Mouse (Mus musculus): Measurements from ENCODE around the gene Lrtm2. TPM values are rescaled to one million over a fixed set of nuclear protein-coding genes. Genes with fewer than 3 reads are reported as not detected.

Lrtm2 gene
- total RNA-seq, 1 experiment from 2014 or later, result 0.48 TPM

DNA sequence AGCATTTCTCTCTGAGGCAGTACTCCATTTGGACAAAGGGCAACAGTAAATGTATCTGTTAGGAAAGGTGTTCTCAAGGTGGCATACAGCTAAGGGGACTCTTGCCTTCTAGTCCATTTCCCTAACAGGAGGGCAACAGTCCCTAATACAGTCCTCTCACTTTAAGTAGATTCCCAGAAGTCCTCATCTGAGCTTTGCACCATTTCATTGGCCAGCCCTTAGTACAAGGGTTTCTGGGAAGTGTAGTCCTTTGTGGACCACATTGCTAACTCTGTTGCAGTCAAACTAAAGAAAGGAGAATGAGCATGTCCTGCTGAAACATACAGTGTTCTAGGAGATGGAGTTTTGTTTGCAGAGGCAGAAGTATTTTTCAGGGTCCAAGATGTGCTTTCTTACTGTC, 10.8 kb upstream of the Lrtm2 start:
- peak; percentile 45; the same call in 1 of the 2 replicates for ATAC-seq (replicated peaks; ENCODE audit: insufficient number of reproducible peaks, low FRiP score, low TSS enrichment, poor library complexity, severe bottlenecking)

- no peak for ATAC-seq (replicated peaks; ENCODE audit: insufficient number of reproducible peaks, low FRiP score, low TSS enrichment, poor library complexity, severe bottlenecking)
Measured at GRCm38 (mm10) chr6:119338121-119338912, 7.8 kb upstream of the Lrtm2 start.

GRCm38 (mm10) chr6:119337287-119337686, 6.7 kb upstream of the Lrtm2 start:
- no peak for ATAC-seq (replicated peaks; ENCODE audit: insufficient number of reproducible peaks, low FRiP score, low TSS enrichment, poor library complexity, severe bottlenecking)

DNA sequence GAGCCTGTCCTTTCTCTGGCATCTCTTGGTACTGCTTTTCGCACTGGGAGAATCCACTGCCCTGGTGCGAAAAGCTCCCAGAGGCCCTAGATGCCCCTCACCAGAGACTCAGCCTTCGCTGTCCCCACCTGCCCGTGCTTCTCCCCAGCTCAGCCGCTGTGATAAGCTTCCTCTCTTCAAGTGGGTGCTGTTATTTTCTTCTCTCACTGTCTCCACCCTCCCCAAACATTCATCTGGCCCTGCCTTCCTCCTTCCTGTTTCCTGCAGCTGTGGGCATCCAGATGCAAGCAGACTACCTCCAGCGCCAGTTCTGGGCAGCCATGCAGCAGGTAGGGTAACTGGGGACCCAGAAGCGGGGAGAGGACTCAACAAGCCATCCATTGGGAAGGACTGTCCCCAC, 5.6 kb upstream of the Lrtm2 start:
- no peak for ATAC-seq (replicated peaks; ENCODE audit: insufficient number of reproducible peaks, low FRiP score, low TSS enrichment, poor library complexity, severe bottlenecking)

GRCm38 (mm10) chr6:119333831-119334230, 3.3 kb upstream of the Lrtm2 start:
- ATAC-seq (replicated peaks; ENCODE audit: insufficient number of reproducible peaks, low FRiP score, low TSS enrichment, poor library complexity, severe bottlenecking), result no peak

DNA sequence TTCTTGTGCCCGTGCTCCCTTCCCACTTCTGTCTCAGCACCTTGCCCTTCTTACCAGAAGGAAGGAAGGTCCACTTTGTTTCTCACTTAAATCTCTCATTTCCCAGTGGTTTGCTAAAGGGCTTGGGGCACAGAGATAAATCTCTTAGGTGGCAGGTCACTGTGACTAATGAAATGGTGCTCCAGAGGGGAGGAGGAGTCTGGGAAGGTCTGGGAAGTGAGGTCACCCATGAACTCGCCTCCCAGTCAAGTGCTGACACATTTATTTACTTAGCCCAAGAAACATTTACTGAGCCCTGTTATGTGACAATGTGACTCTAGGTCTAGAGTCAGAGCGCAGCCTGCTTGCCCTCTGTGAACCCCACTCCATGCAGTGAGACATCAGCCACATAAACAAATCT, 2.6 kb upstream of the Lrtm2 start:
- ATAC-seq (replicated peaks; ENCODE audit: insufficient number of reproducible peaks, low FRiP score, low TSS enrichment, poor library complexity, severe bottlenecking), result no peak

DNA sequence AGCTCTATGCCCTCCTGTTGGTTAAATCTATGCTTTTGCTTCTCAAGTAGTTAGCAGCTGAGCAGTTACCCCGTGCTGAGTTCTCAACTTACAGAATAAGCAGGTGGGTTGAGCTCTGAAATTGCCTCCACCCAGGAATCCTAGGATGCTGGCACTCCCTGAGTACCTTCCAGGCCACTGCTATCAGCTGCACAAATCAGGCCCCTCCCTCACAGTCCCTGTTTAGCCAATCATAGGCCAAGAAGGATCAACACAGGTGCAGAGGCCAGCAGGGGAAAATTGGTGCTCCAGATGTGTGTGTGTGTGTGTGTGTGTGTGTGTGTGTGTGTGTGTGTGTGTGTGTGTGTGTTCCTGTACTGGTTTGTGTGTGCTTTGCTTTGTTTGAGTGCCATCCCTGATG, 1.5 kb upstream of the Lrtm2 start:
- no peak for ATAC-seq (replicated peaks; ENCODE audit: insufficient number of reproducible peaks, low FRiP score, low TSS enrichment, poor library complexity, severe bottlenecking)

DNA sequence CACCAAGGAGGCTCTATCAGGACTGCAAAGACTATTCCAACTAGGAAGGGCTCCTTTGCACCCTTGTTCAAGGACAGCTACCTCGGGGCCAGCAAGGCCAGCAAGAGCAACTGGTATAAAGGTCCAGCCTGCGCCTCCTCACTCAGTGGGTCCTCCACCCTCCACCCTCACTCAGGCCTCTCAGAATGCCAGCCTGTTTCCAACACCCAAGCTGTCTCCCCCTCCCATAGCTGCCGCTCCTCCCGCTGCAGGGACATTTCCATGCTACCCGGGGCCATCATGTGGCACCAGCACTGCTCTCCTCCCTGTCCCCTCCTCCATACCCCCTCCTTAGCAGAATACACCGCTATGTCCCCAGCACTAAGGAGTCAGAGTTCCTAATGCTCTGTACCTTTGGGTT, 630 bp downstream of the Lrtm2 start:
- no peak for ATAC-seq (replicated peaks; ENCODE audit: insufficient number of reproducible peaks, low FRiP score, low TSS enrichment, poor library complexity, severe bottlenecking)

DNA sequence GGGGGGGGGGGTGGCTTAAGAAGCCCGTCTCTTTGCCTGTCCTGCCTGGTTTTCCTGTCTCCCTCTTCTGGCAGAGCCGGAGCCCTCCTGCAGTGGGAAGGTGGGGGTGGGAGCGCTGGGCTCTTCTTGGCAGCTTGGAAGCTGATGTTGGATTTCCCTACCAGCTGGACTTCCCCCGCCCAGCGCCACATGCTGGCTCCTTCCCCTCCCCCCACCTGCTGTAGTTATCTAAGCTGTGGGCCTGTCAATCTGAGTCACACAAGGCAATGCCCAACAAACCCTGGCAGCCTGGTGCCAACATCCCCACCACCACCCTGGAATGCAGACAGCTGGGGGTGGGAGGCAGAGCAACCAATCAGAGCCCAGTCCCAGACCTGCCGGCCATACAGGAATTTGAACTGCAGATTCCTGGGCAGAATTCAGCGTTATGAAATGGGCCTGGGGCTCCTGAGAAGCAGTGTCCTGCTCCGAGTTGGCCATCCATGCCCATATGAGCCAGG, 1.3 kb downstream of the Lrtm2 start:
- no peak for ATAC-seq (replicated peaks; ENCODE audit: insufficient number of reproducible peaks, low FRiP score, low TSS enrichment, poor library complexity, severe bottlenecking)

- no peak for ATAC-seq (replicated peaks; ENCODE audit: insufficient number of reproducible peaks, low FRiP score, low TSS enrichment, poor library complexity, severe bottlenecking)
Measured at GRCm38 (mm10) chr6:119328521-119329115, 1.9 kb downstream of the Lrtm2 start.

- no peak for ATAC-seq (replicated peaks; ENCODE audit: insufficient number of reproducible peaks, low FRiP score, low TSS enrichment, poor library complexity, severe bottlenecking)
Measured at GRCm38 (mm10) chr6:119326541-119326940, 4.0 kb downstream of the Lrtm2 start.

- ATAC-seq (replicated peaks; ENCODE audit: insufficient number of reproducible peaks, low FRiP score, low TSS enrichment, poor library complexity, severe bottlenecking), result no peak
Measured at GRCm38 (mm10) chr6:119325978-119326377, 4.6 kb downstream of the Lrtm2 start.

DNA sequence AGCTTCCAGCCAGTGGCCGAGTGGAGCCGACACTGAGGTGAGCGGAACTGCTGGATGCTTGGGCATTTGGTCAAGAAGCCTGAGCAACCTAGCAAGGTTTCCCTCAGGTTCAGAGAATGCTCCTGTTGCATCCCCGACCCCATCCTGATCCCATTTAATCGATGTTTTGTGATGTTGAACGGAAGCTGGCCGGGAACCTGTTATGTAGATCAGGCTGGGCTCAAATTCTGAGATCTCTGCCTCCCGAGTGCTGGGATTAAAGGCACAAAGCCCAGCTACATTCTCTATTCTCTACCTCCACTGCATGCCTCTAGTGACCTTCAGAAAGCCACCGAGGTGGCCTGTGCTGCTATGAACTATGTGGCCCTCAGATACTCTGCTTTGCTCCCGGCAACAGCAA, 5.8 kb downstream of the Lrtm2 start:
- no peak for ATAC-seq (replicated peaks; ENCODE audit: insufficient number of reproducible peaks, low FRiP score, low TSS enrichment, poor library complexity, severe bottlenecking)

DNA sequence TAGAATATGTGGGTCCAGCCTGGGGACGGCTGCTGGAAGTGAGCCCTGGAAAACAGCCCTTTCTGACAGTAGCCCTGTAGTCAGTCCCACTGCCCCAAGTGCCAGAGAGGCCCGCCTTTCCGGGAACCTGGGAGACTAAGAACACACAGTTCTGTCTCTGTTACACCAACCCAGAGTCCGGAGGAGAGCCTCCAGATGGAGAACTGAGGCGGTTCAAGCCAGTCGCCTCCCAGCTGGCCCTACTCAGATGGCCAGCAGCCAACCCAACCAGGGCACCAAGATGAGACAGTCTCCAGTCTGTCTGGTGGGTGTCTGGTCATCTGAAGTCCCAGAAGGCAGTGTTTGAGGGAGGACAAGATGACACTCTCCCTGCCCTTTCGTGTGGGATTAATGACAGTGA, 8.8 kb downstream of the Lrtm2 start:
- no peak for ATAC-seq (replicated peaks; ENCODE audit: insufficient number of reproducible peaks, low FRiP score, low TSS enrichment, poor library complexity, severe bottlenecking)

DNA sequence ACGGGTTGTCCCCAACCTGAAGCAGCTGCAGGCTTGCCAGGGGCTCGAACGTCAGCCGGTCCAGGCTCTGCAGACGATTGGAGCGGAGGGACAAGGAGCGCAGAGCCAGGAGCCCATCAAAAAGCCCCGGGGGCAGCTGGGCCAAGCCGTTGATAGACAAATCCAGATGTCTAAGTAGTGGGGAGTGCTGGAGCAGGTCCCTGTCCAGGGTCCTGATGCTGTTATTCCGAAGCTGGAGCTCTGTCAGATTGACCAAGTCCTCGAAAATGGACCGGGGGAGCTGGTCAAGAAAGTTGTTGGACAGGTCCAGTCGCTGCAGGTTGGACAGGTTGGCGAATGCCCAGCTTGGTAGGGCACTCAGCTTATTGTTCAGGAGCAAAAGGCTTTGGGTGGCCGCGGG, 10.1 kb downstream of the Lrtm2 start:
- ATAC-seq (replicated peaks; ENCODE audit: insufficient number of reproducible peaks, low FRiP score, low TSS enrichment, poor library complexity, severe bottlenecking), result no peak

GRCm38 (mm10) chr6:119319358-119319757, 11.2 kb downstream of the Lrtm2 start:
- ATAC-seq (replicated peaks; ENCODE audit: insufficient number of reproducible peaks, low FRiP score, low TSS enrichment, poor library complexity, severe bottlenecking), result no peak

- ATAC-seq (replicated peaks; ENCODE audit: insufficient number of reproducible peaks, low FRiP score, low TSS enrichment, poor library complexity, severe bottlenecking), result no peak
Measured at GRCm38 (mm10) chr6:119318732-119319131, 11.8 kb downstream of the Lrtm2 start.

- no peak for ATAC-seq (replicated peaks; ENCODE audit: insufficient number of reproducible peaks, low FRiP score, low TSS enrichment, poor library complexity, severe bottlenecking)
Measured at GRCm38 (mm10) chr6:119314751-119315476, 15.7 kb downstream of the Lrtm2 start.

DNA sequence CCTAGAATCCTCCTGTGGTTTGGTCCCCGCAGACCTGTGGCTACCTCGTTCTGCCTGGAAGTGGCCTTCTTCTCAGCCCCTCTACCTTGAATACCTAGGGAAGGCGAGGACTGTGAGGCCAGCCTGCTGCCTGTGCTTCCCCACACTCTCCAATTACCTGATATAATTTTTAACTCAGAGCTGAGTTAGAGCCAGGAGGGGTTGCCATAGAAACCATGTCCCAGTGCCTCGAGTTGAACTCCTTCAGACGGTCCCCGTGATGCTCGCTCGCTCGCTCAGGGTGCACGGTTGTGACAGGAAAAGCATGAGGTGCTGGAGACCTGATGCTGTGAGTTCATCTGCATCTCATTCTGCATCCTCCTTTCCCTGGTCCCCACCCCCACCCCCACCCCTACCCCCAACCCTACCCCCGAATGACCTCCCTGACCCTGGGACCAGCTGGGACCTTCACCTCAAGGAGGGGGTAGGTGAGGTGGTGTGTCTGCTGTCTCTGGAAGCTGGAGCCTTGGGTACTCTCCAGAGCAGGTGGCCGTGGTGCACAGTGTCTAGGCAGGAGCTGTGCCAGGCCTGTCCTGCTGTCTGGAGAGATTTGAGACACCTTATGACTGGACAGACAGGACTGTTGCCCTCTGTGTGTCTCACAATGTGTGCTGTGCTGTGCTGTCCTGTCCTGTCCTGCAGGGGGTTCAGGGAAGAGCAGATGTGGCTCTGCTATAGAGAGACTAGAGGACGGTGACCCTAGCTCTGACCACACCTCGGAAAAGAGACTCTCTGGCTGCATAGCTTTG, 16.8 kb downstream of the Lrtm2 start:
- no peak for ATAC-seq (replicated peaks; ENCODE audit: insufficient number of reproducible peaks, low FRiP score, low TSS enrichment, poor library complexity, severe bottlenecking)

All from monocyte, adult 5-6 weeks (primary cell).